Mouse (Mus musculus) embryo, embryonic 10.5 days (tissue): ENCODE measurements at regions not wholly inside any gene's neighbourhood (a gene's known extent, or its start where the extent isn't known, plus 50 kb on each side); places are given as distances from the start of the nearest gene placed in this dataset.
A peak's percentile ranks its signal among the peaks of the same experiment; 100 is the strongest.

Experiments
- DNase-seq: peaks from one replicate; pipeline ENCODE4 v3.0.0-alpha.2; 2015; ENCODE audit warnings: low spot score

- DNase-seq = no peak
Measured at GRCm38 (mm10) chr12:54385401-54385800, 181.7 kb upstream of the Egln3 start.

DNA sequence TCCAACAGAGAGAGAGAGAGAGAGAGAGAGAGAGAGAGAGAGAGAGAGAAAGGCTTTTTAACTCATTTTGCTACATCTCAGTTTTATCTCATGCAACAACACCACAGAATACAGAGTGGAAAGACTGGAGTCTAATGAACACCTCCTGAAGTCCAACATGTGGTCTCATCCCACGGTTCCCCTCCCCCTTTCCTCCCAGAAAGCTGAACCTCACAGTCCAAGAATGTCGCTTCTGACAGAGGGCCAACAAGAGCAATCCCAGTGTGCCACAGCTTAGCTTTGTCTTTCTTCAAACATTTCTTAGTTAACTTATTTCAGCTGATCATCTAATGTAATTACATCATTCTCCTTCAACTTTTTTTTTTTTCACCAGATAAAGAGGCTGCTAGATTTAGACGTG, 180.5 kb upstream of the Egln3 start:
- peak; percentile 14 for DNase-seq

- DNase-seq = no peak
Measured at GRCm38 (mm10) chr12:54382965-54383364, 179.3 kb upstream of the Egln3 start.

- DNase-seq = no peak
Measured at GRCm38 (mm10) chr12:54382061-54382460, 178.4 kb upstream of the Egln3 start.

DNA sequence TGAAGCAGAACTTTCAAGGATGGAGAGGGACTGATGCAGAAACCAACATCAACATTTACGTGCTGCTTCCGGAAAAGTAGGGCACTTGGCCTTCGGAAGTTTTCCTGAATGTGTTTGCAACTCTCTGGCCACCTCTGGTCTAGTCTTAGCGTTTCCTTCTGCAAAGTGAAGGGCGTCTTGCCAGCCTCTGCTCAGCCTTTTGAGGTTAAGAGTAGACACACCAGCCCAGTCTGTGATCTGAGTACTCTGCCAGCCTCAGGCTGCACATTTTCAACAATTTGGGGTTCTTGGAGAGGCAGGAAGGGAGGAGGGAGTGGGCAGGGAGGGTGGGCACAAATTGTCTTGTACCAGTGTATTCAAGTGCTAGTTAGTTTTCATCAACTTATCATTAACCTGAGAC, 176.7 kb upstream of the Egln3 start:
- DNase-seq = no peak

- no peak for DNase-seq
Measured at GRCm38 (mm10) chr12:54378576-54378975, 174.9 kb upstream of the Egln3 start.

DNA sequence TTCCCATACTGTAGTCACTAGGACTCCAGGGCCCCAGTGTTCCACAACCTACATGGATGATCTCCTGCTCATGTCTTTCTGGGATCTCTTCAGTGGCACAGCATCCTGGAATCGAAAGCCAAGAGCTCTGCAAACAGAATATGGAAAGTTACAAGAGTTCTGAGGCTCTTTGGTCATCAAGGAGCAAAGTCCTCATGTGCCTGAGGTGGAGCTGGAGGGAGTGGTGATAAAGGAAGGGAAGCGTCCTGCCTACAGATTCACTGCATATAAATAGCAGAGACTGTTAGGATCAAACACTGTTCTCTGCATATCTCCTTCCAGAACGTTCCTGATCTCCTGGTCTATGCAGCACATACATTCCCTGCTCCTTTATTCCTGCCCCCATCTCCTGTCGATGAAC, 170.4 kb upstream of the Egln3 start:
- no peak for DNase-seq

DNA sequence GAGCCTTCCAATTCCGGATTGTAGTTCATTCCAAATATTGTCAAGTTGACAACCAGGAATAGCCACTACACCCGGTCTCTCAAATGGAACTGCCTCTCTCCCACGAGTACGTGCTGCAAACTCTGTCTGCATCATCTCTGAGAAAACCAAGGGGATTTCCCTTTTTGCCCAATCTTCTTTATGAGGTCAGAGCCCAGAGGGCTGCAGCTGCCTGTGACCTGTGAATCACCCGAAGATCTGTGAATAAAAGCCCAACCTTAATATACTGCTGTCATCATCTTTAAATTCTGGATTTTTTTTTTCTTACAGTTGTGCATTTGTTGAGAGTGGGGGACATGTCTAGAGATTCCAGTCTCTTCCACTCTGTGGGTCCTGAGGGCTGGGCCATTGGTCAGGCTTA, 165.6 kb upstream of the Egln3 start:
- DNase-seq = no peak

- peak; percentile 36 for DNase-seq
Measured at GRCm38 (mm10) chr12:54364381-54365095, 160.9 kb upstream of the Egln3 start.

DNA sequence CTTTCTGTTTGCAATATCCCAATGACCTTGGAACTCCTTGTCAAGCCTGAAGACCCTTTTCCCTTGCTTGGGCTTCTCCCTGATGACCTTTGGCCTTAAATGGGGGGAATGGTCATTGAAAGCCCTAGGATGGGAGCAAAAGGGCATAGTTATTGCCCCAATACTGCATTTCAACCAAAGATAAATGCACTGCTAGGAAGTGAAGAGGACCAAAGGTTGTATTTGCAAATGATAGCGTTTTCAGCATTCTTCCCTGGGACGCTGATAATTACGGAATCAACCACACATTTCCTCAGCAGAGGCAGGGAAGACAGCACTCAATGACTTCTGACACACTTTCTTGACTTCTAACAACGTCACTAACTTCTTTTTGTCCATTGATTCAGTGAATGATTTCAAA, 158.1 kb upstream of the Egln3 start:
- no peak for DNase-seq

DNA sequence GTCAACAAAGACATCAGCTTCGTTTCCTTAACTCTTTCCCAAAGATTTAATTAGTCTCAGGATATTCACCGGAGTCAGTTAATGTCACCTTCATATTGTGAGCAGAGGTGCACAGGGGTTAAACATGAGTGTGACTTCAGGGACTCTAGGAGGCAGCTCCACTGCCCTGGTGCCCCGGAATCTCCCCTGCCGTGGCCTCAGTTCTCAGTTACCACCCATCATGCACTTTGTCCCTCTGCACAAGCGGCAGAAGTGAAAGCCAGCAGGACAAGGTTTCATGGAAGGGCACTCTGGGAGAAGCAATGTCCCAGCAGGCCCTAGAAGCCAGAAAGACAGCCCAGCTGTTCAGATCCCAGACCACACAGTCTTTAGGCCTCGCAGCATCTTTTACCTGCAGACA, 150.5 kb upstream of the Egln3 start:
- peak; percentile 55 for DNase-seq

GRCm38 (mm10) chr12:54353694-54354093, 150.0 kb upstream of the Egln3 start:
- DNase-seq = peak; percentile 66

- peak; percentile 45 for DNase-seq
Measured at GRCm38 (mm10) chr12:54352963-54353606, 149.4 kb upstream of the Egln3 start.

DNA sequence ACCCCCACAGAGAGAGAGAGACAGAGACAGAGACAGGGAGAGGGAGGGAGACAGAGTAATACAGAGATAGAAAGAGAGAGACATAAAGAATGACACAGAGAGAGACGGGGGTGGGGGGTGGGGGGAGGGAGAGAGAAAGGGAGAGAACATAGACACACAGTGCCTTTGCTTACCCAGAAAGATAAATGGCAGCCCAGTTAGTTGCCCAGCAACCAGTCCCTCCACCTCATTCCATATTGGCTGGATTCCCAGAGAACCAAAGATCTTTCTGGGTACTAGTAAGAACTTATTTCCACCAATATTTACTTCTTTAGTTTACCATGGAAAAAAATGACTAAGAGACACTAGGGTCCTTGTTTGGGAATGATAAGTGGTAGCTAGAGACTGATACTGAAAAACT, 146.6 kb upstream of the Egln3 start:
- no peak for DNase-seq

- no peak for DNase-seq
Measured at GRCm38 (mm10) chr12:54349403-54349802, 145.7 kb upstream of the Egln3 start.

DNA sequence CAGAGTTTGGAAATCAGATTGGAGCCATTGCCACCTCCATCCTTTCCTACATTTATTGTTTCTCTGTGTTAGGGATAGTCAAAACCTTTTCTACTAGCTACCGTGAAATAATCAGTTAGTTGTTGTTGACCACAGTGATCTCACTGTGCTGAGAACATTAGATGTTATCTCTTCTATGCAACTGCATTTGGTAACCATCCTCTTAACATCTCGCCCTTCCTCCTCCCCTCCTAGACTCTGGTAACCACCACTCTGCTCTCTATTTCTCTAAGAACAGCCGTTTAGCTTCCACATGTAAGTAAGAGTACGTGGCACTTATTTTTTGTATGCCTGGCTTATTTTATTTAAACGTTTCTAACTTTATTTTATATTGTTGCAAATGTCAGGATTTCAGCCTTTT, 139.8 kb upstream of the Egln3 start:
- DNase-seq = no peak

DNA sequence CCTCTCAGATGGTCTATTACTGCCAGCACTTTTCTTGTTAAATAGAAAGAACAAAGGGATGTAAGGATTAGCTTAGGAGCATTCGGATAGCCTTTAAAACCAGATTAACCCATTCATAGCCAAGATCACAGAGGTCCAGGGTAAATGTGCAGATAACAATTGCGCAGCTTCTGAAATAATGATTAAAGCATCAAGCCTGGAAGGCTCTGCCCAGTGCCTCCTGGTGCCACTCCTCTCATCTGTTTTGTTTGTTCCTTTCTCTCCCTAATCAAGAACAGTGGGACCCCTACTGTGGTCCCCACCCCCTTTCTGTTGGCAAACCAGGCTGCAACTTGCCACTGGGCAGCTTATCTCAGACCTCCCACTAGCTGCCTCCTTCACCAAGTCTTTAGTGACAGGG, 131.8 kb upstream of the Egln3 start:
- DNase-seq = no peak

- DNase-seq = no peak
Measured at GRCm38 (mm10) chr12:54334491-54335132, 131.0 kb upstream of the Egln3 start.

- no peak for DNase-seq
Measured at GRCm38 (mm10) chr12:54333632-54334321, 130.1 kb upstream of the Egln3 start.

DNA sequence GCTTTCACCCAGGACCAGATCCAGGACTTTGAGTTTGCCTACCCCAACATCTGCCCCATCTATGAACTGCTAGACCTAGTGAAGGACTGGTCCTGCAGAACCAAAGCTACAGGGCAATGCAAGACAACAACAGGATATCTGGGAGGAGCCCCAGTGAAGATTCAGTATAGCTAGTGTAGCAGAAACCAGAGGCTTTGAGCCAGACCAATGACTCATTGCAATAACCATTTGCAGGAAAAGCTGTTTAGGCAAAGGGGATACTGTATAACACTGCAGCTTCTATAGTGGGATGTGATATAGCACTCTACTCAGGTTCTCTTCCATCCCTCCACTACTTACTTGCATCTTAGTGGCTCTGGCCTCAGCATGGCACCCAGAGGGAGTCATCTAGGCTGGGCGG, 123.8 kb upstream of the Egln3 start:
- DNase-seq = no peak

GRCm38 (mm10) chr12:54326571-54326970, 122.9 kb upstream of the Egln3 start:
- no peak for DNase-seq

DNA sequence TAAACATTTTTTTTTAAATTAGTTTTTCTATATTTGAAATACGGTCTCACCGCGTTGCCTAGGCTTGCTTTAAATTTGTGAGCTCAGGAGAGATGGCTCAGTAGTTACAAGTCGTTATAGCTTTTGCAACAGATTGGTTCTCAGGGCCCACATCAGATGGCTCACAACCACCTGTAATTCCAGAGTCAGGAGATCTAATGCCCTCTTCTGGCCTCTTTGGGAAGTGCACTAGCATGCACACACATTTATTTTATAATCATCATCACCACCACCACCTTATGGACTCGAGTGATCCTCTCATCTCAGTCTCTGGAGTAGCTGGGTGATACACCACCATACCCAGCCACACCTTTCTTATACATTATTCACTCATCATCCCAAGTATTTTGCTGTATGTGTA, 116.9 kb upstream of the Egln3 start:
- DNase-seq = no peak

DNA sequence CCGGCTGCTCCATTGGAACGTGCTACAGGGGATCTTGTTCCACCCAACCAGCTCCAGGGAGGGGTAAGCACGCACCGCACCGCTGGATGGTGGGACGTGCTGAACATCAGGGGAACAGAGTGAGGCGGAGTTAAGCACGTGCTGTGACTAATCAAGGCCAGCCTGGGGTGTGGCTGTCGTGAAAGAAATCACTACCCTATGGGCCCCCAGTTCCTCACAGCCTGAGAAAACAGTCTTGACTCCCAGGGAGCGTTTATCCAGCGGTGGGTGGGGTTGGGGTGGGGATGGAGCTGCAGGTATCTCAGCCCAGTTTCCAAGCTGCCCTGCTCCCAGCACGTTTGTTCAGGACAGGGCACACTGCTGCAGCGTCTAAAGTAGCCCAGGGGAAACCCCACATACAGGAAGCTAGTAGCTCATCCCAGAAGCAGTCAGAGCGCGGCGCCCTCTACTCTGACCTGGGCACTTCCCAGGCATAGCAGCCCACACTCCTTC, 113.4 kb upstream of the Egln3 start:
- DNase-seq = peak; percentile 71
